Mouse (Mus musculus): Measurements from ENCODE around the gene Lpcat3. TPM values are rescaled to one million over a fixed set of nuclear protein-coding genes. Genes with fewer than 3 reads are reported as not detected.

Lpcat3 gene
- polyA plus RNA-seq, 1 experiment = 211 TPM

DNA sequence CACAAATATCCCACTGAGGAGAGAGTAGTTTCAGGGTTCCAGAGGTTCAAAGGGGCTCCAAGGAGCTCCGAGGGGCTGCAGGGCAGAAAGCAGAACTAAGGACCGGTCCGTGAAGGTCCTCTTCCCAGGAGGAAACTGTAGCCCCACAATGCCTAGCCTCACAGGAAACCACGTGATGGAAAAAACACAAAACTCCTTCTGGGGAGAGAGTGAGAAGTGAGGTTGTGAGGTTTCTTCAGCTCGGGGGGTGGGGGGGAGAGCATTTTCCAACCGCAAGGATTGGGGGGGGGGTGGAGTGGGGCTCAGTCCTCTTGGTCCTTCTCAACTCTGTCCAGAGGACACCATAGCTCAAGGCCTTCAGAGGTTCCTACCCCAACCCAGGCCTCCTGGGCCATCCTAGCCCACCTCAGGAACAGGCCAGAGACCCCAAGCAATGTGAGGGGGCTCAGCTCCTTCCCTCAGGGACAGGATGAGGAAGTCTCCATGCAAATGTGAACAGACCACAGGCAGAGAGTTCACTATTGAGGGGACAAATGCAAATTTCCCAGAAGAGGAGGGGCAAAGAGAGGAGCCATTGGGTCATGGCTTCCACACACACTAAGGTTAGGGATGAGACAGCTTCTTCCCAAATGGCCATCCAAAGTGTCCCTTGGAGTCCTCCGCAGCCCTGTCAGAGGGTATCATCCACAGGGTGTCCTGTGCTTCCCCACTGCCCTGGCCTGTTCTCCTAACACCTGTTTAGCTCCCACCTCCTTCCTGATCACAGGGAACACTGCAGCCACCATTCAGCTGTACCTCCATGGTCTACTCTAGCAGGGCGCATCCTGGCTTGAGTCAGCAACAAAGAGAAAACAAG lies 67.3 kb downstream of the Lpcat3 start:
- 78% methylated on average over 8 of the region's 8 CpGs for whole genome bisulfite sequencing
- DNase-seq (ENCODE audit: low read depth, low spot score) = no peak

DNA sequence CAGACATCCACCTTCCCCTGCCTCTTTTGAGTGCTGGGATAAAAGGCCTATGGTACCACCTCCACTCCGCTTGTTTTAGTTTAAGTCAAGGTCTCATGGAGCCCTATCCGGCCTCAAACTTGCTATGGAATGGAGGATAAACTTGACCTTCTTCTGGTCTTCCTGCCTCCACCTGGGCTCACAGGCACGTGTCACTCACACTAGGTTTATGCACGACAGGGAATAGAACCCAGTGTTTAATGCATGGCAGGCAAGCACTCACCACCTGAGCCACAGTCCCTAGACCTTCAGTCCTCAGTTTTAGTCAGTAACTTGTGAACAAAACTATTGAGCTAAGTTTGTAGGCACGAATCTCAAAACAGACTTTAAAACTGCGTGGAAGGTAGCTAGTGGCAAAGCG lies 68.2 kb downstream of the Lpcat3 start:
- WGBS = 87% methylated on average over 7 of the region's 7 CpGs
- no peak for DNase-seq (ENCODE audit: low read depth, low spot score)

GRCm38 (mm10) chr6:124732476-124733370 lies 69.9 kb downstream of the Lpcat3 start:
- no peak for DNase-seq (ENCODE audit: low read depth, low spot score)
- 46% methylated on average over 19 of the region's 19 CpGs for WGBS

DNA sequence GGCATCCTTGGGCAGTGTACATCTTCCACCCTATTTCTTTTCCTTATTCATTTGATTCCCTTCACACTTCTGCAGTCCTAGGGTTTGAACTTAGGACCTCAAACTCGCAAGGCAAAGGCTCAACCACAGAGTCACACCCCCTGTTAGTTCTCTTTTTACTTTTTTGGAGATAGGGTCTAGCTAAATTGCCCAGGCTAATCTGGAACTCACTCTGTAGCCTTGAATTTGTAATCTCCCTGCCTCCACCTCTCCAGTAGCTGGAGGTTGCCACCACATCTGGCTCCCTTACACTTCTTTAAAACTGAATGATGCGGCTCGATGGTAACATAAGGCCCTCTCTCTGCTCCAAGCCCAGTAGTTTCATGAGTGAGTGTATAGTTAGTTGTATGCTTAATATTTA lies 71.6 kb downstream of the Lpcat3 start:
- 88% methylated on average over 3 of the region's 3 CpGs for WGBS
- no peak for DNase-seq (ENCODE audit: low read depth, low spot score)

DNA sequence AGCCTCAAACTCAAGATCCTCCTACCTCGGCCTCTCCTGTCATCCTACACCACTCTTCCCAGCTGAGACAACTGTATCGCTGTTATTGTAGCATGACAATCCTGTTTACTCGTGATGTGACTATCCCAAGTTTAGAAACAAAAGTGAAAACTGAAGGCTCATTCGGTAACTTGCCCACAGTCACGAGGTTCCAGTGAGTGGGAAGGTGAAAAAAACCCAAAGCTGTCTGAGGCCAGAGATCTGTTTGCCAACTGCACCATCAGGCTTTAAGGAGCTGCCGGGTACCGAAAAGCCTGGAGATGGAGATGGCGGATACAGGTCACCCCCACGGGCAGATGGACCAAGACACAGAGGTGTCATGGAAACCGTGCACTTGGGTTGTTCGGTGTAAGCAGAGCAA lies 74.2 kb downstream of the Lpcat3 start:
- DNase-seq (ENCODE audit: low read depth, low spot score) = no peak
- 86% methylated on average over 11 of the region's 11 CpGs for WGBS

DNA sequence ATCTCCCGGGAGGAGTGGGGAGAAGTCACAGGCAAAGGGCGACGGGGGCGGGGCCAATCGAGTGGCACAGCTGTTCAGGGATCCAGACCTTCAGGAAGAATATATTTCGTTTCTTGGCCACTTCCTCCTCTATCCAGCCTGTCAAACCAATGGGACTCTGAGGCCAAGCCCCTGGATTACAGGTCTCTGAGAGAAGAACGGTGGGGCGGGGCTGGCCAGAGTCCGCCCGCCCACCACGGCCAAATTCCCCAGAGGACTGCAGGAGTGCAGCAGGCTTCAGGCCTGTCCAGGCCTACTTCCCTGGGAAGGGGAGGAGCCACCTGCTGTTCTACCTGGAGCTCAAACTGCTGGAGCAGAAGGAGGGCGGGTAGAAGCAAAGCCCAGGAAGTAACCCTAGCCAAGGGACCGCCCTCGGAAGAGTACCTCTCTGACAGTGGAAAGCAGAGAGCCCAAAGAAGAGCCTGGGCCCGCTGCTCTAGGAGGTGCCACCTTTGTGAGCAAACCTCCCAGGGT lies 75.7 kb downstream of the Lpcat3 start, which contains the start of gene Ptpn6:
Gene Ptpn6 (minus strand): TSS at position 204 of the 513 bp plus-strand sequence.
- peak; percentile 91 for DNase-seq (ENCODE audit: low read depth, low spot score)
- WGBS = 7% methylated on average over 15 of the region's 15 CpGs

GRCm38 (mm10) chr6:124739231-124739796 lies 76.5 kb downstream of the Lpcat3 start:
- WGBS = 48% methylated on average over 10 of the region's 10 CpGs
- DNase-seq (ENCODE audit: low read depth, low spot score) = no peak

GRCm38 (mm10) chr6:124740211-124740887 lies 77.5 kb downstream of the Lpcat3 start:
- no peak for DNase-seq (ENCODE audit: low read depth, low spot score)
- under 1% methylated on average over 29 of the region's 29 CpGs for WGBS

- under 1% methylated on average over 41 of the region's 41 CpGs for WGBS
- no peak for DNase-seq (ENCODE audit: low read depth, low spot score)
Measured at GRCm38 (mm10) chr6:124740888-124741761, 78.3 kb downstream of the Lpcat3 start, which contains the start of gene Grcc10. Gene Grcc10 (minus strand): TSS chr6:124741374.

GRCm38 (mm10) chr6:124741842-124742241 lies 79.0 kb downstream of the Lpcat3 start:
- DNase-seq (ENCODE audit: low read depth, low spot score) = no peak
- WGBS = 64% methylated on average over 3 of the region's 3 CpGs

DNA sequence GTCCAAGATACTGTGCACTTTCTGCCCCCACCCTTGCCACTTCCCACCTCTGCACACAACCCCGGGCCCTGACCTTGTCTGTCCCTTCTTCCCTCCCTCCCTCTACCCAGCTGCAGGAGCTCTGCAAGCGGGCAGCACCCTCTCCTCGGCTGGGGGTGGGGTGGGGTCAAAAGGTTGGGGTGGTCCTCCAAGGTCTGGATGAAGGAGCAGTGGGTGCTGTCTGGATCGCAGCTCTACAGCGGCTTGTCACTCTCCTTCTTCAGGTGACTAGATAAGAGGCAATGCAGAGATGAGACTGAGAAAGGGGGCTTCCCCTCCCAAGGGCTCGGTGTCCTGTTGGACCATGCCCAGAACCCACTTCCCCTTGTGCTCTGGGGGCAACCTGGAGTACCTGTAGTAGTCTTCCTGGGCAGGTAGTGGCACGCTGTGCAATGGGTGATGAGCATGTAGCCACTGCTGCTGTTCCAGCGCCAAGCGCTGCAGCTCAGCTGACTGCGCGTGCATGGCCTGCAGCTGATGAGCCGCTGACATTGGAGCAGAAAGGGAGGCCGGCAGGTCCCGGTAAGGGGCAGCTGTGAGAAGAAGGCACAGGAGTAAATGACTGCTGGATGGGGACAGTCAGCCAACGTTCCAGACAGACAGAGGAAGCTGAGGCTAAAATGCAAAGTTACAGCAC lies 80.2 kb downstream of the Lpcat3 start:
- 89% methylated on average over 15 of the region's 15 CpGs for WGBS
- no peak for DNase-seq (ENCODE audit: low read depth, low spot score)

DNA sequence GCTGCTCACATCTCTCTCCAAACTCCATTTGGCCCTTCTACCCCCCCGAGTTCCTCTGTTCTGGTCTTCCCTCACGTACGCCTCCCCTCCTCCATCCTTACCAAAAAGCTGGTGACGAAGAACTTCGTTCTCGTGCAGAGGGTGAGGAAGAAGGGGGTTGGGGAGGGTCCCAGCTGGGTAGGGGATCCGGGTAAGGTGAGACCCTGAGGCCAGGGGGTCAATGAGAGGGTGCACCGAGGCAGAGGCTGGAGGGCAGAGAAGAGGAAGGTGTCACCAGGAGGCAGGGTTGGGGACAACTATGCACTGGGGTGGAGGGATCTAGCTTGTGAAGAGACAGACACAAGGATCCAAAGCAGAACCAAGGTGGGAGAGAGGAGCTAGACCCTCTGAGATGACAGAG lies 80.8 kb downstream of the Lpcat3 start:
- no peak for DNase-seq (ENCODE audit: low read depth, low spot score)
- 89% methylated on average over 8 of the region's 8 CpGs for WGBS

DNA sequence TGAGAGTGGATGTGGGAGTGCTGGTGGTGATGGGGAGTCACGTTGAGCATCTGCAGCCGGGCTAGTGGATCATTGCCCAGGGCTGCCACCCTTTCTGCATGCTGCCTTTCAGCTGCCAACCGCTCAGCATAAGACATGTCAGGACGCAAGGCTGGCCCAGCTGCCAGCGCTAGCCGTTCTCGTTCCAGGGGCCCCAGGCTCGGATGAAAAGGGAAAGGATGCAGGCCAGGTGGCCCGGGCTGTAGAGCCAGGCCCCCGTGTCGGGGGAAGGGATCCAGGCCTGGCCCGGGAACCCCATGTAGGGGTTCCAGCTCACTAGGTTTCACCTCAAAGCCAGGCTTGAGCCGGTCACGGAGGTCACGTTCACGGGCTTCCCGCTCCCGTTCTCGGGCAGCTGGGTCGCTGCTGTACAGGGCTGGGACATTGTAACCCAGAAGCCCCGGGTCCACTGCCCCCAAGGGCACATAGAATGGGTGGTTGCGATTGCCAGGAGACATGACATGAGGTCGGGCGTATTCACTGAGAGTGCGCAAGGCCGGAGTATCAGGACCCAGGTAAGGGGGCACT lies 82.0 kb downstream of the Lpcat3 start:
- no peak for DNase-seq (ENCODE audit: low read depth, low spot score)
- 74% methylated on average over 26 of the region's 26 CpGs for WGBS

- peak; percentile 87 for DNase-seq (ENCODE audit: low read depth, low spot score)
- 1% methylated on average over 85 of the region's 85 CpGs for WGBS
Measured at GRCm38 (mm10) chr6:124745490-124746295, 82.9 kb downstream of the Lpcat3 start.

GRCm38 (mm10) chr6:124746296-124746605 lies 83.4 kb downstream of the Lpcat3 start:
- no peak for DNase-seq (ENCODE audit: low read depth, low spot score)

GRCm38 (mm10) chr6:124746654-124747632 lies 84.1 kb downstream of the Lpcat3 start:
- no peak for DNase-seq (ENCODE audit: low read depth, low spot score)
- 91% methylated on average over 7 of the region's 7 CpGs for WGBS

More at GRCm38 (mm10) chr6:124746296-124746605, 83.4 kb downstream of the Lpcat3 start:
- WGBS = 22% methylated on average over 8 of the region's 8 CpGs

Measured in large intestine, adult 2 months (tissue).